Mouse (Mus musculus): ENCODE results near the gene Ces2f. TPM values are rescaled to one million over a fixed set of nuclear protein-coding genes. Genes with fewer than 3 reads are reported as not detected.
"Not testable (repeated sequence)": the region's sequence is repeated elsewhere in the genome, so short reads cannot be mapped to it uniquely, and the experiment has no call there.

The Ces2f gene
- not detected for total RNA-seq (2021)
- long read RNA-seq, experiment 1: 0 reads
- long read RNA-seq, experiment 2: 0 reads

- DNase-seq (ENCODE audit: low spot score in 2 of 2): no peak
These were observed at the start of gene Ces2f for GRCm38 (mm10) chr8:104947056-104947455. TSS of gene Ces2f (plus strand) at chr8:104947356.

DNA sequence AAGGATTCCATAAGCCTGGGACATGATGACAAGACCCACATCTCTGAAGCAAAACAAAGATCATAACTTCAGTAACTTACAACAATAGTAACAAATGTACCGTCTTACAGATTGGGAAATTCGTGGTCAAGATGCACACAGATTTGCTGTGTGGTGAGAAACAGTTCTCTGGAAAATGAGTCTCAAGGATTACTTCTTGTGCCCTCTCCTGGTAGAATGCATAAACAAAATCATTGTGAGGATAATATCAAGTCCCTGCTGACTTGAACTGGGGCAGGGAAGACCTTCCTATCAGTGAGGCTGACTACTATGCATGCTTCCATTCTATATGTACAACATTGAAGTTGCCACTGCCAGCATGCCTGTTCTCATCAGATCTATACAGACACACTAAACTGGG lies 45.4 kb upstream of the Ces2f start:
- no peak for DNase-seq (ENCODE audit: low spot score in 2 of 2)

GRCm38 (mm10) chr8:104907111-104907510 lies 40.0 kb upstream of the Ces2f start:
- DNase-seq (ENCODE audit: low spot score in 2 of 2): no peak

DNA sequence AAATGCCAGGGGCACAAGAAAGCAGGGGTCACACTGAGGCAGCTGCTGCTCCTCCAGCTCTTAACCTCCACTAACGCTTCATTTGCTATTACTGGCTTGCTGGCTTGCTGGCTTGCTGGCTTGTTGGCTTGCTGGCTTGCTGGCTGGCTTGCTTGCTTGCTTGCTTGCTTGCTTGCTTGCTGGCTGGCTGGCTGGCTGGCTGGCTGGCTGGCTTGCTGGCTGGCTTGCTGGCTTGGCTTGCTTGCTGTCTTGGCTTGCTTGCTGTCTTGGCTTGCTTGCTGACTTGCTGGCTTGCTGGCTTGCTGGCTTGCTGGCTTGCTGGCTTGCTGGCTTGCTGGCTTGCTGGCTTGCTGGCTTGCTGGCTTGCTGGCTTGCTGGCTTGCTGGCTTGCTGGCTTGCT lies 38.1 kb upstream of the Ces2f start:
- DNase-seq (ENCODE audit: low spot score in 2 of 2): peak; percentile 12 to 67

GRCm38 (mm10) chr8:104909651-104910050 lies 37.5 kb upstream of the Ces2f start:
- not testable (repeated sequence) for DNase-seq (ENCODE audit: low spot score in 2 of 2)

GRCm38 (mm10) chr8:104925972-104926596 lies 21.1 kb upstream of the Ces2f start, which contains the start of gene Ces2e:
TSS of gene Ces2e (plus strand) at chr8:104926260.
- no peak for DNase-seq (ENCODE audit: low spot score in 2 of 2)

DNA sequence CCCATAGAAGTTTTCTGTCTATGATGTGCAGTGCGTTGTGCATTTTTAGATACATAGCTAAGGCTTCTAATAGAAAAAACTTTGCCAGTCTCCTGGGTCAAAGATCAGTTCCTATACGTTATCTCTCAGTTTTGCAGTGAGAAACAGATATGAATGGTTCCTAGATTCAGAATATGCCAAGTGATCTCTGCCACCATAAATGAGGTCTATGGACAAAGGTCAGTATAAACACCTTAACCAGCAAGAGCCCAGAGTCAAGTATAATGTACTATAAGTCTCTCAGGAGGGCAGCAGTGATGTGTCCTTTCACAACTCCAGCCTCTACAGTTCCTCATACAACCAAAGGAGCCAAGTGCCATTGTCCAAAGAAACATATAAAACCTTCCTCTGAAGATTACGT lies 19.9 kb upstream of the Ces2f start:
- DNase-seq (ENCODE audit: low spot score in 2 of 2): no peak

- DNase-seq (ENCODE audit: low spot score in 2 of 2): peak in 1 of 2 experiments; percentile 6
These were observed 2.5 kb upstream of the Ces2f start for GRCm38 (mm10) chr8:104944665-104945064.

DNA sequence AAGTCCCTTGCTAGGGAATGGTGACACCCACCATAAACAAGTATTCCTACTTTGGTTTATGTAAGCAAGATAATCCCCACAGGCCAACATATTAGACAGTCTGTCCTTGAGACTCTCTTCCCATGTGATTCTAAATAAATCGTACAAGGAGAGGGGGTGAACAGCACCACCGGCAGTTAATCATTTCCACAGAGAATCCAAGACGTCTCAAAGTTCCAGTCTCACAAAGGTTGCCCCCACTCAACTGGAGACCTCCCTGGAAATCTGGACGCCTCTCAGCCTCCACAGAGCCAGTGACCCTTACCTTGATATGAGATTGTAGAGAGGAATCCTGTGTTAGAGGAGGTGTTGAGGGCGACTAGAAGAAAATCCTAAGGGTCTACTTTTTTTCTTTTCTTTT lies 1.9 kb downstream of the Ces2f start:
- no peak for DNase-seq (ENCODE audit: low spot score in 2 of 2)

- no peak for DNase-seq (ENCODE audit: low spot score in 2 of 2)
These were observed 14.4 kb downstream of the Ces2f start, which contains the start of gene Ces2g for GRCm38 (mm10) chr8:104961537-104961961. TSS of gene Ces2g (plus strand) at chr8:104961718.

GRCm38 (mm10) chr8:104962229-104962901 lies 15.2 kb downstream of the Ces2f start:
- no peak for DNase-seq (ENCODE audit: low spot score in 2 of 2)

- no peak for DNase-seq (ENCODE audit: low spot score in 2 of 2)
These were observed 16.3 kb downstream of the Ces2f start for GRCm38 (mm10) chr8:104963375-104963894.

DNA sequence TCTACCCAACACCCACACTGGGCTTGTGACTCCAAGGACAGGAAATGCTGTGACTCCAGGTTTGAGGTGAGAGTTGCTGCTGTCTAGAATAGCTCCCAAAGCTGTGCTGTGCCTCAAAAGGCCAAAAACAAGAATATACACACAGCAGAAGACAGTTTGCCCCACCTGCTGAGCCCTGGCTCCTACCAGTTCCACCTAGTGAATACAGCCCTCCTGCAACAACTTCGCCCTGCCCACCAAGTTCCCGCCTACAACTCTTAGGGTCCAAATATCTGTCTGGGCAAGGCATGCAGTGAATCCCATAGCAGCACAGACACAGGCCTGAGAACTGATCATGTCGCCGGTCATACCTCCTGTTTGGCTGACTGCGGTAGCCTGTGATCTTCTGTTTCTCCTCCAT lies 37.0 kb downstream of the Ces2f start:
- no peak for DNase-seq (ENCODE audit: low spot score in 2 of 2)

DNA sequence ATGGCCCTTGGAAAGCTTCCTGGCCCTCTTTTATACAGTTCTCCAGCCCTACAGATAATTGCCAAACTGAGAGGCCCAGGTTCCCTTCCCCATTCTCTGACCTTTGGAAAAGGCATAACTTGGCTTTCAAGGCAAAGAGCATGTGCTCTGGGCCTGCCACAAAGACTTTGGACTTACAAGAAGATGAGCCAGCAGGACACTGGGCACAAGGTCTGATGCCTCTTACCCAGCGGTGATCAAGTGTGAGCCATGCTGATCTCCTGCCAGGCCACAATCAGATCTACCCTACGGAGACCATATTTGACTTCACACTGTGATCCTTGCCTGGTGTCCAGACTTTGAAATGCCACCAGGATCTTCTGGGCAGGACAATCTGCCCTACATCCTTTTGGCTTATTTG lies 37.8 kb downstream of the Ces2f start:
- no peak for DNase-seq (ENCODE audit: low spot score in 2 of 2)

- DNase-seq (ENCODE audit: low spot score in 2 of 2): no peak
These were observed 51.0 kb downstream of the Ces2f start for GRCm38 (mm10) chr8:104998191-104998590.

GRCm38 (mm10) chr8:104999183-104999582 lies 52.0 kb downstream of the Ces2f start:
- no peak for DNase-seq (ENCODE audit: low spot score in 2 of 2)

DNA sequence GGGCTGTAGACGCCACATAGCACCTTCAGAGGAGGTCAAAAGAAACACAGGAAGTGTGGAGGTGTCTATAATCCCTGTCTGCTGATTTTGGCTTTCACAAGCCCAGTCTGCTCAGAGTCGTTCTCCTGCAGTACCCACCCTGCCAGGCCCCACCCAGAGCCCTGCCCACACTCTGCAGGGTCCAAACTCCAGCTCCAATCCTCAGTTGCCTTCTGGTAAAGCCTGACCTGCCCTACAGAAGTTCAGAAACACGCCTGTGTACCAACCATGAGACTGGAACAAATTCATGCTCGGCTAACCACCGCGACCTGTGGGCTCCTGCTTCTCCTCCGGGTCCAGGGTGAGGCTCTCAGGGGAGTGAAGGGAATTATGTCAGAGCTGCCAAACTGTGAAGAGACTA lies 53.4 kb downstream of the Ces2f start, which contains the start of gene Ces2h:
TSS of gene Ces2h (plus strand) at position 268 of the 400 bp plus-strand sequence.
- DNase-seq (ENCODE audit: low spot score in 2 of 2): no peak

Other genes with a start within 250 kb of the Ces2f start
- not detected for gene Ces2a, start 213.4 kb upstream of the Ces2f start, total RNA-seq (2021)
- gene Ces2b, start 115.8 kb upstream of the Ces2f start, total RNA-seq (2021): under 1 TPM; 0.30 to 0.50 TPM
- not detected for gene Ces2c, start 100.3 kb upstream of the Ces2f start, total RNA-seq (2021)
- gene Ces2e, start 21.1 kb upstream of the Ces2f start, total RNA-seq (2021): not detected
- under 1 TPM in 1 of 2 experiments, not detected in 1; 0.39 TPM for gene Ces2g, start 14.4 kb downstream of the Ces2f start, total RNA-seq (2021)
- not detected for gene Ces2h, start 53.5 kb downstream of the Ces2f start, total RNA-seq (2021)
- gene Ces3a, start 101.2 kb downstream of the Ces2f start, total RNA-seq (2021): not detected
- gene Ces3b, start 136.4 kb downstream of the Ces2f start, total RNA-seq (2021): not detected
- gene Ces4a, start 184.4 kb downstream of the Ces2f start, total RNA-seq (2021): not detected
- gene Cbfb, start 223.3 kb downstream of the Ces2f start, total RNA-seq (2021): 10 to 100 TPM; 26.1 to 27.3 TPM